Mouse (Mus musculus): ENCODE data around the gene Ube2e2.

DNA sequence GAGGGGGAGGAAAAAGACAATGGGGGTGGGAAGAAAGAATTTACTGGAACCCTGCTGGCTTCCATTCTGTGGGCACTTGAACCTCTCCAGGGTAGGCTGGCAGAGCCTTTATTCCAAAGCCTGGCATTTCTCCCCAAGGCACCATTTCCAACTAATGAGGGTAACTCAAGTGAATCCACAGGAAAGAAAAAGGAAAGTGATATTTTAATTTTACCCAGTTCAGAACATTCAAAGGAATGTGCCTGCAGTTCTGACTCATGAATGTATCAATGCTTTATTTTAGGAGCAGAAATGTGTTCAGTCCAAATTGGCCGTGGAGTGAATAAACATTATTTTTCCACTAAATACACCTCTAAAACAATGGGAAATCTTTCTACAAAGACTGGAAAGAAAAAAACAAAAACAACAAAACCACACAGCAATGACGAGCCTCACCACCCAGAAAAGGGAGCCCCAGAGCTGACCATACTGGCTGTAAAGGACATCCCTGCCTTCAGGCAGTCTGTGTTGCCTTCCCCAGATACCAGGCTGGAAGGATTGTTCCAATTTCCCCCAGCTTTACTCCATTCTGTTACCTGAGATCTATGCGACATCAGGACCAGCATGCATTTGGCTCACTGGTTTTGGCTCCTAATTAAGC, 340.0 kb downstream of the Ube2e2 start:
- TF ChIP-seq CTCF (IDR thresholded peaks at IDR 0.05; ENCODE audit: insufficient read depth, low read length), result no peak
- TF ChIP-seq POLR2A (IDR thresholded peaks at IDR 0.05; ENCODE audit: borderline replicate concordance, extremely low read depth, low read depth, low read length), result no peak
